Mouse (Mus musculus): ENCODE data around the gene Stard13. TPM values are rescaled to one million over a fixed set of nuclear protein-coding genes. Genes with fewer than 3 reads are reported as not detected.
A peak's percentile ranks its signal among the peaks of the same experiment; 100 is the strongest.

Stard13 gene
- polyA plus RNA-seq, 1 experiment, result 0.50 TPM

DNA sequence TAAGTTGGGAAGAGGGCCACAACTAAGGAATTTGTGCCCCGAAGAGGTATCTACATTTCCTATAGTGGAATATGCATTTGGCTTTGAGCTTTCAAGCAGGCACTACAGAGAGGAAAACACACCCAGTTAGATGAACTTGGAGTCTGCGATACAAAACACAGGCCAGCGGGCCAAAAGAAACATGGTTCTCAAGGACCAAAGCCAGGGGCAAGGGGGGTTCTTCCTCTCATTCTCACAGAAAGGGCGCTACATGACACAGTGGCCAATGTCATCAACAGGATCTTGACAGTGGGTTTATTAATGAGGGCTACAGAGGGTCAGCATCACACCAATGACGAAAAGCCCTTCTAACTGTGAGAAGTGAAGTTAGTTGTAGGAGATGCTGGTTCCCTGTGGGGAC is 175.9 kb downstream of the Stard13 start:
- Histone ChIP-seq H3K4me3 (ENCODE audit: insufficient read depth, low read length) (no peak overlapping the region), H3K27ac (ENCODE audit: insufficient read depth, low read depth, low read length) (no peak overlapping the region), H3K4me1 (ENCODE audit: control insufficient read depth, insufficient read depth, low read length) (peaks cover 10% of the 10 kb centered on the region; the same call in 1 of the 2 replicates)
- TF ChIP-seq CTCF (IDR thresholded peaks at IDR 0.05; ENCODE audit: low read depth, low read length) (no peak), POLR2A (IDR thresholded peaks at IDR 0.05; ENCODE audit: borderline replicate concordance, low read depth, low read length) (no peak)

GRCm38 (mm10) chr5:151056920-151057294 is 176.7 kb downstream of the Stard13 start:
- Histone ChIP-seq H3K4me1 (ENCODE audit: control insufficient read depth, insufficient read depth, low read length) (peaks cover 10% of the 10 kb centered on the region; the same call in 1 of the 2 replicates), H3K27ac (ENCODE audit: insufficient read depth, low read depth, low read length) (peak overlapping the region; percentile 70), H3K4me3 (ENCODE audit: insufficient read depth, low read length) (peak overlapping the region; percentile 30)
- 0 out of 2 replicates have a peak, but pooled peaks have one; percentile 18 for TF ChIP-seq CTCF (IDR thresholded peaks at IDR 0.05; ENCODE audit: low read depth, low read length)
- TF ChIP-seq POLR2A (IDR thresholded peaks at IDR 0.05; ENCODE audit: borderline replicate concordance, low read depth, low read length), result no peak

- Histone ChIP-seq H3K27ac (ENCODE audit: insufficient read depth, low read depth, low read length) (peak overlapping the region; percentile 25; the same call in 1 of the 2 replicates), H3K4me1 (ENCODE audit: control insufficient read depth, insufficient read depth, low read length) (peaks cover 10% of the 10 kb centered on the region; the same call in 1 of the 2 replicates), H3K4me3 (ENCODE audit: insufficient read depth, low read length) (no peak overlapping the region)
- no peak for TF ChIP-seq CTCF (IDR thresholded peaks at IDR 0.05; ENCODE audit: low read depth, low read length)
- no peak for TF ChIP-seq POLR2A (IDR thresholded peaks at IDR 0.05; ENCODE audit: borderline replicate concordance, low read depth, low read length)
These were observed 177.2 kb downstream of the Stard13 start for GRCm38 (mm10) chr5:151056255-151056919.

GRCm38 (mm10) chr5:151055426-151056090 is 178.1 kb downstream of the Stard13 start:
- TF ChIP-seq CTCF (IDR thresholded peaks at IDR 0.05; ENCODE audit: low read depth, low read length) (no peak), POLR2A (IDR thresholded peaks at IDR 0.05; ENCODE audit: borderline replicate concordance, low read depth, low read length) (no peak)
- peaks cover 10% of the 10 kb centered on the region; the same call in 1 of the 2 replicates for H3K4me1 ChIP-seq (ENCODE audit: control insufficient read depth, insufficient read depth, low read length)
- H3K27ac ChIP-seq (ENCODE audit: insufficient read depth, low read depth, low read length), result no peak overlapping the region
- H3K4me3 ChIP-seq (ENCODE audit: insufficient read depth, low read length), result no peak overlapping the region

DNA sequence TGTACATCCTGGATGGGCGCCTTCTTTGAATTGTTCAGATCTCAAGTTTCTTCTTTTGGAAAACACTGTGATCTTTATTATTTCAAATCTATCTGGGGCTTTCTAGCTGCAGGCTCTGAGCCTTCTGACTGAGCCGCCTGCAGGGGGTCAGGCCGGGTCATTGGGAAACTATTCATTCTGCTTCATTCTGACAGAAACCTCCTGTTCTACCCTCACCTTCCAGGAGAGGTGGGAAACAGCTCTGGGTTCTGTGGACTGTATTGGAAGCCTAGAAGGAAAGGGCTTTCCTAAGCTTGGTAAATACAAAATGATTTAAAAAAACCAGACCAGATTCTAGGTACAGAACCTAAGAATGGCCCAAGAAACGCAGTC is 178.9 kb downstream of the Stard13 start:
- H3K4me3 ChIP-seq (ENCODE audit: insufficient read depth, low read length), result no peak overlapping the region
- TF ChIP-seq POLR2A (IDR thresholded peaks at IDR 0.05; ENCODE audit: borderline replicate concordance, low read depth, low read length) (no peak), CTCF (IDR thresholded peaks at IDR 0.05; ENCODE audit: low read depth, low read length) (no peak)
- H3K27ac ChIP-seq (ENCODE audit: insufficient read depth, low read depth, low read length), result no peak overlapping the region

GRCm38 (mm10) chr5:151054100-151054742 is 179.4 kb downstream of the Stard13 start:
- Histone ChIP-seq H3K4me1 (ENCODE audit: control insufficient read depth, insufficient read depth, low read length) (peaks cover 10% of the 10 kb centered on the region; the same call in 1 of the 2 replicates), H3K4me3 (ENCODE audit: insufficient read depth, low read length) (no peak overlapping the region), H3K27ac (ENCODE audit: insufficient read depth, low read depth, low read length) (no peak overlapping the region)
- no peak for TF ChIP-seq CTCF (IDR thresholded peaks at IDR 0.05; ENCODE audit: low read depth, low read length)

More for the DNA sequence above, 178.9 kb downstream of the Stard13 start:
- peaks cover 10% of the 10 kb centered on the region; the same call in 1 of the 2 replicates for H3K4me1 ChIP-seq (ENCODE audit: control insufficient read depth, insufficient read depth, low read length)

DNA sequence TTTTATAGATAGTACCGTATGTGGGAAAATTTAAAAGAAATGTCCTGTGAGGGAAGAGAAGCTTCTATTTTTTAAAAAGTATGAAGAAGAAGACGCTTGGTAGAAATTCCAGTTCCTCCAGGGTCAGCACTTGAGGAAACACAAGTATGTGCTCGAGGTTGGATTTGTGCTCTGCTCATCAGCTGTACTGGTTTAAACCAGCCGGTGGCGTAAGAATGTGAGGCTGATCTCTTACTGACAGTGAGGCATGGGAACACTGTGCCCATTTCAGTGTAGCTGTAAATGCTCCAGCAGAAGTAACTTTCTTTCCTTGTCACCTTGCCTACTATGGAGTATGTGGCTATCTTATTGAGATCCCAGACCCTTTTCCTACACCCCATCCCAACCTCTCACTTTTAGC is 180.4 kb downstream of the Stard13 start:
- peaks cover 10% of the 10 kb centered on the region; the same call in 1 of the 2 replicates for H3K4me1 ChIP-seq (ENCODE audit: control insufficient read depth, insufficient read depth, low read length)
- no peak overlapping the region for H3K4me3 ChIP-seq (ENCODE audit: insufficient read depth, low read length)
- H3K27ac ChIP-seq (ENCODE audit: insufficient read depth, low read depth, low read length), result no peak overlapping the region
- TF ChIP-seq POLR2A (IDR thresholded peaks at IDR 0.05; ENCODE audit: borderline replicate concordance, low read depth, low read length) (no peak), CTCF (IDR thresholded peaks at IDR 0.05; ENCODE audit: low read depth, low read length) (no peak)

GRCm38 (mm10) chr5:151052331-151052730 is 181.3 kb downstream of the Stard13 start:
- Histone ChIP-seq H3K4me3 (ENCODE audit: insufficient read depth, low read length) (no peak overlapping the region), H3K4me1 (ENCODE audit: control insufficient read depth, insufficient read depth, low read length) (peaks cover 7% of the 10 kb centered on the region; the same call in 1 of the 2 replicates), H3K27ac (ENCODE audit: insufficient read depth, low read depth, low read length) (no peak overlapping the region)
- TF ChIP-seq CTCF (IDR thresholded peaks at IDR 0.05; ENCODE audit: low read depth, low read length), result no peak
- TF ChIP-seq POLR2A (IDR thresholded peaks at IDR 0.05; ENCODE audit: borderline replicate concordance, low read depth, low read length), result no peak

GRCm38 (mm10) chr5:151047488-151047887 is 186.1 kb downstream of the Stard13 start:
- Histone ChIP-seq H3K4me1 (ENCODE audit: control insufficient read depth, insufficient read depth, low read length) (no peaks in the 10 kb centered on the region), H3K27ac (ENCODE audit: insufficient read depth, low read depth, low read length) (no peak overlapping the region), H3K4me3 (ENCODE audit: insufficient read depth, low read length) (no peak overlapping the region)
- TF ChIP-seq CTCF (IDR thresholded peaks at IDR 0.05; ENCODE audit: low read depth, low read length) (no peak), POLR2A (IDR thresholded peaks at IDR 0.05; ENCODE audit: borderline replicate concordance, low read depth, low read length) (no peak)

- H3K4me3 ChIP-seq (ENCODE audit: insufficient read depth, low read length), result no peak overlapping the region
- TF ChIP-seq CTCF (IDR thresholded peaks at IDR 0.05; ENCODE audit: low read depth, low read length) (no peak), POLR2A (IDR thresholded peaks at IDR 0.05; ENCODE audit: borderline replicate concordance, low read depth, low read length) (no peak)
- H3K4me1 ChIP-seq (ENCODE audit: control insufficient read depth, insufficient read depth, low read length), result no peaks in the 10 kb centered on the region
- no peak overlapping the region for H3K27ac ChIP-seq (ENCODE audit: insufficient read depth, low read depth, low read length)
These were observed 186.7 kb downstream of the Stard13 start for GRCm38 (mm10) chr5:151046917-151047316.
